Mouse (Mus musculus) ovary, postnatal 36 days (tissue): ENCODE measurements around the gene Ablim1.

ENCODE experiments used
- DNase-seq: peaks from one replicate; pipeline ENCODE4 v3.0.0; 2022; ENCODE audit warnings: low spot score, mixed read lengths

Ablim1 gene

GRCm38 (mm10) chr19:57304666-57305065, 10.1 kb downstream of the Ablim1 start:
- no peak for DNase-seq

GRCm38 (mm10) chr19:57301961-57302395, 12.7 kb downstream of the Ablim1 start:
- DNase-seq: no peak

- no peak for DNase-seq
These were observed 16.7 kb downstream of the Ablim1 start for GRCm38 (mm10) chr19:57298006-57298405.

- no peak for DNase-seq
These were observed 17.3 kb downstream of the Ablim1 start for GRCm38 (mm10) chr19:57297447-57297846.

- no peak for DNase-seq
These were observed 18.2 kb downstream of the Ablim1 start for GRCm38 (mm10) chr19:57296539-57296938.

- DNase-seq: no peak
These were observed 19.2 kb downstream of the Ablim1 start for GRCm38 (mm10) chr19:57295521-57295920.

- DNase-seq: no peak
These were observed 20.4 kb downstream of the Ablim1 start for GRCm38 (mm10) chr19:57294356-57294755.

- peak; percentile 46 for DNase-seq
These were observed 21.0 kb downstream of the Ablim1 start for GRCm38 (mm10) chr19:57293737-57294136.

GRCm38 (mm10) chr19:57283310-57283709, 31.4 kb downstream of the Ablim1 start:
- no peak for DNase-seq

GRCm38 (mm10) chr19:57282642-57283041, 32.1 kb downstream of the Ablim1 start:
- no peak for DNase-seq

- no peak for DNase-seq
These were observed 35.1 kb downstream of the Ablim1 start for GRCm38 (mm10) chr19:57279666-57280065.

GRCm38 (mm10) chr19:57278263-57278662, 36.5 kb downstream of the Ablim1 start:
- DNase-seq: no peak

- no peak for DNase-seq
These were observed 37.7 kb downstream of the Ablim1 start for GRCm38 (mm10) chr19:57277010-57277409.

GRCm38 (mm10) chr19:57275166-57275953, 39.4 kb downstream of the Ablim1 start:
- DNase-seq: no peak

- DNase-seq: no peak
These were observed 40.0 kb downstream of the Ablim1 start for GRCm38 (mm10) chr19:57274717-57275116.

GRCm38 (mm10) chr19:57274286-57274685, 40.4 kb downstream of the Ablim1 start:
- no peak for DNase-seq

GRCm38 (mm10) chr19:57272824-57273613, 41.7 kb downstream of the Ablim1 start:
- DNase-seq: peak; percentile 69

GRCm38 (mm10) chr19:57271757-57272156, 43.0 kb downstream of the Ablim1 start:
- DNase-seq: no peak

GRCm38 (mm10) chr19:57270711-57271110, 44.0 kb downstream of the Ablim1 start:
- no peak for DNase-seq

GRCm38 (mm10) chr19:57269791-57270190, 44.9 kb downstream of the Ablim1 start:
- DNase-seq: no peak

- DNase-seq: no peak
These were observed 47.2 kb downstream of the Ablim1 start for GRCm38 (mm10) chr19:57267531-57267930.

- DNase-seq: no peak
These were observed 48.2 kb downstream of the Ablim1 start for GRCm38 (mm10) chr19:57266374-57267085.
